Mouse (Mus musculus): Measurements from ENCODE around the gene Dnajb13.

- TF ChIP-seq POLR2A (IDR thresholded peaks at IDR 0.05; ENCODE audit: control insufficient read depth, extremely low read depth, insufficient read depth, low read length, poor library complexity): no peak
- TF ChIP-seq CTCF (IDR thresholded peaks at IDR 0.05; ENCODE audit: borderline replicate concordance, control insufficient read depth, extremely low read depth, insufficient read depth, low read length, poor library complexity): no peak
Measured at GRCm38 (mm10) chr7:100470796-100471406, 43.9 kb downstream of the Dnajb13 start.

Measured in thymus, adult 2 months (tissue).